Mouse (Mus musculus) erythroblast, embryonic 14.5 days (primary cell): ENCODE results near the gene Taldo1.

Experiments used
- GATA1 ChIP-seq: IDR thresholded peaks from 2 replicates; pipeline ENCODE4 v1.6.1; 2012; ENCODE audit warnings: low read length, inconsistent platforms, mixed read lengths
- TAL1 ChIP-seq: IDR thresholded peaks from 3 replicates; pipeline ENCODE4 v1.6.1; 2012; ENCODE audit warnings: low read length, inconsistent platforms, mixed read lengths

GRCm38 (mm10) chr7:141356971-141357370, 35.0 kb upstream of the Taldo1 start:
- TF ChIP-seq GATA1, result no peak
- TF ChIP-seq TAL1, result no peak
